Mouse (Mus musculus): ENCODE measurements around the gene Ank2.

Gene Ank2

GRCm38 (mm10) chr3:127498742-127499400, at the start of gene Ank2:
Gene Ank2 (minus strand): TSS chr3:127499350.
- DNase-seq: peak; percentile 70

GRCm38 (mm10) chr3:127547882-127548281, 48.7 kb upstream of the Ank2 start:
- peak; percentile 16 for DNase-seq

GRCm38 (mm10) chr3:127544610-127545121, 45.5 kb upstream of the Ank2 start:
- DNase-seq: no peak

DNA sequence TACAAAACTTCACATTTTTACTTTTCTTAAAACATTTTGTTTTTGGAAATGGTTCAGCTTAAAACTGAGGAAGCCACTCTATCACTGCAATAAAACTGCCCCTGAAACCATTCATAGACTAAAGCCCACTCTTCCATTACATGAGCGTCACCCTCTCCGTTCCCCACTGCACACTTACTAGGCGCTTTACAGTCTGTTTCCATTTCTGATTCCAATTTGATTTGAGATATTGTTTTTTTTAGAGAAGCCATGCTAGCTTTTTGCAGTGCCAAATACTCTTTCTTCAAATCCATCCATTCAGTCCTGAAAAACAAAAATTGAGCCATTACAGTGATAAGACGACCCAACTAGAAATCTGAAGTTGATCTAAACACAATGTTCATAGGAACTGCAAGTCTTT, 44.8 kb upstream of the Ank2 start:
- DNase-seq: no peak

- DNase-seq: no peak
Measured at GRCm38 (mm10) chr3:127539193-127539592, 40.0 kb upstream of the Ank2 start.

GRCm38 (mm10) chr3:127530293-127530692, 31.1 kb upstream of the Ank2 start:
- DNase-seq: no peak

DNA sequence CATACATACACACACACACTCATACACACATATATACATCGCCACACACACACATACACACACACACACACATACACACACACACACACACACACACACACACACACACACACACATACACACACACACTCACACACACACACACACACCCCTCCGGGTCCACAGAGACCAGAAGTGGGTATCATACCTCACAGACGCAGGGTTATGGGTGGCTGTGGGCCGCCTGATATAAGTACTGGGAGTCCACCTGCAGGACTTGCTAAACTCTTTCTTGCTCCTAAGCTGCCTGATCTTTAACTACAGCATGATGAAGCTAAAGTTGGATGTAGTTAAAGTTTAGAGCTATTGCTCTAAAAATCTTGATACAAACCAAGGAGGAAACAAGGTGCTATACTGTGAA, 30.7 kb upstream of the Ank2 start:
- DNase-seq: no peak

DNA sequence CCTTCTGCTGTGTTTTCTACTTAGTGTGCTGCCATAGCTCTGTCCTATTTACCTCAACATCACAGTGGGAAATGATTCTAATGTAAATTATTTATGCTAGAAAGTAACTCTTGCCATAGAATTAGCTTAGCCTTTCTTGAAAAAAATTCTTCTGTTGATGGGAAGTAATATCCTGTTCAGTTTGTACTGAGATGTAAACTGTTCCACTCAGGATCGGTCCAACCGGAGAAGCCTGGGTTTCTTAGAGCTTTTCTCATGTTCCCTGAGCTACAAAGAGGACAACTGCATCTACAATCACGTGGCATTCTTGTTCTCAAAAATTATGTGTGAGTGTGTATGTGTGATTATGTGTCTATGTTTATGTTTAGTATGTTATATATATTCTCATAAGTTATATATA, 30.1 kb upstream of the Ank2 start:
- no peak for DNase-seq

DNA sequence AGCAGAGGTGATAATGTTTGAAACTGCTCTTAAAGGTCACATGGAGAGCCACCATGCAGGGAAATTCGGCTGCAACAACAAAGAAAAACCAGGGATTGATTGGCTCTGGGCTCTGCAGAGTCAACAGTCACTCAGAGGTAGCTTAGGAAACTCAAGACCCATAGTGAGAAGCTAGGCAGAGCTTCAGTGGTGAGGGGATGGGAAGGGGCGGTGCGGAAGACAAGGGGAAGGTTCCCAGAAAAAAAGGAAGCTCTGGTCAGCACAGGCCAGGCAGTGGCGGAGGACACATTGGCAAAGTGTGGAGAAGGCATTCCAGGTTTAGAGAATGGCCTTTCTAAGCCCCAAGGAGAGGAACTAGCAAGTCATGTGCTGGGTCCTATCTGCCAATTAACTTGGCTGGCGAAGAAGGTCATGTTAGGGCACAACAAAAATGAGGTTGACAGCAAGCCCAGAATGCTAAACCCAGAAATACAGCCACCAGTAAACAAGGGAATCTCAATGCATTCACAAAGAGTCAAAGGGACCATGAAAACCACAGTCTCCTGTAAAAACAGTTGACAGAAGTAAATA, 28.4 kb upstream of the Ank2 start:
- no peak for DNase-seq

DNA sequence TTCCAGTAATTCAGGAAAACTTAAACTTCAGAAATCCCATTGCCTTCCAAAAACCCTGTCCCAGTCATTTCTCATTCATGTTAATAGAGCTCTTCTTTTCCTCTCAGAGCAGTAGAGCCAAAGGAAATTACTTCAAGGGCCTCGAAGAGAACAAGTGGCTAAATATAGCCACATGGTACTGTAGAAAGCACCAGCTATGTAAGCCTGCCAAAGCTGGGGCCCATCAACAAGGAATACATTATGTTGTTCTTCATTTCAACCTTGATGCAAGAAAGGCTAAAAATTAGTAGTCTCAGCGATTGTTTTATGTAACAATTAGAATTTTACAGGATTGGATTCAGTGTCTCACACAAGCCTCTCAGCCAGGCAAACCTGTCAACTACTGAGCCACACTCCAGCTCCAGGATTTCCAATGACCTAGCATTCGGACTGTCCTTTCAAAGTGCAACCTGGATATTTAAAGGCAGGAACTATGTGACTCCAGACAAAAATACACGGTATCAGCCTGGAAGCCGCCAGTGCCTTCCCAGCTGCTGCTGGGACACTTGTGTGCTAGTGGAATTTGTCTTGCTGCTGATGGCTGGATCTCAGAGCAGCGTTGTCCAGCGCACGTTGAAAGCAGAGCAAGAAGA, 26.2 kb upstream of the Ank2 start:
- DNase-seq: no peak

DNA sequence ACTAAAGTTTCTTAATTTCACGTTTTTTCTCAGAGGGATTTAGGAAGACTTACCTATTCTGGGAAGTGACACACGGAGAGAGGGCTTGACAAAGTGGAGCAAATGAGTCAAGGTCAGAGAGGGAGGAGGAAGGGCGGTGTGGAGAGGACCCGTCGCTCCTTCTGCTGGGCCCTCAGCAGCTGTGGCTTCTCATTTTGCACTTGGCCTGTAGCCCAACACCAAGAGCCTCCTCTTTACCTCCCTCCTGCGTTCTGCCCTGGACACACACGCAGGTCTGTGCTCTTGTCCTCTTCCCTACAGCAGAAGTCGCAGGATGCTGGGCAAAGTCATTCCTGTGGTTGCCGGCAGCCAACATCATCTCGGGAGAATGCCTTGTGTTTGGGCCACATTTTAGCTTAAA, 22.0 kb upstream of the Ank2 start:
- no peak for DNase-seq

- DNase-seq: no peak
Measured at GRCm38 (mm10) chr3:127520300-127520699, 21.1 kb upstream of the Ank2 start.

DNA sequence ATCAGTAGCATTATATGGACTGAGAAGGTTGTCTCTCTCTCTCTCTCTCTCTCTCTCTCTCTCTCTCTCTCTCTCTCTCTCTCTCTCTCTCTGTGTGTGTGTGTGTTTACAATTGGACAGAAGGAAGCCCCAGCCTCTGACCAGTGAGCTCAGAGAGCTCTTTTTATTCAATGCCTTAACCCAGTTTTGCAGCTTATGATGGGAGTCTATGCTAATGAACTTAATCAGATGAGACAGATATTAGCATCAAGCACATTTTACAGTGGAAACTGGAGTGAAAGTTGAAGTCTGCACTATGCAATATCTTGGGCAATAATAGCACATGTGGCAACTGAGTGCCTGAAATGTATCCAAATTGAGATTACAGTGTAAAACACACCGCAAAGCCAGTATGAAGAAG, 16.1 kb upstream of the Ank2 start:
- no peak for DNase-seq

GRCm38 (mm10) chr3:127513699-127514098, 14.5 kb upstream of the Ank2 start:
- no peak for DNase-seq

- no peak for DNase-seq
Measured at GRCm38 (mm10) chr3:127512794-127513335, 13.7 kb upstream of the Ank2 start.

DNA sequence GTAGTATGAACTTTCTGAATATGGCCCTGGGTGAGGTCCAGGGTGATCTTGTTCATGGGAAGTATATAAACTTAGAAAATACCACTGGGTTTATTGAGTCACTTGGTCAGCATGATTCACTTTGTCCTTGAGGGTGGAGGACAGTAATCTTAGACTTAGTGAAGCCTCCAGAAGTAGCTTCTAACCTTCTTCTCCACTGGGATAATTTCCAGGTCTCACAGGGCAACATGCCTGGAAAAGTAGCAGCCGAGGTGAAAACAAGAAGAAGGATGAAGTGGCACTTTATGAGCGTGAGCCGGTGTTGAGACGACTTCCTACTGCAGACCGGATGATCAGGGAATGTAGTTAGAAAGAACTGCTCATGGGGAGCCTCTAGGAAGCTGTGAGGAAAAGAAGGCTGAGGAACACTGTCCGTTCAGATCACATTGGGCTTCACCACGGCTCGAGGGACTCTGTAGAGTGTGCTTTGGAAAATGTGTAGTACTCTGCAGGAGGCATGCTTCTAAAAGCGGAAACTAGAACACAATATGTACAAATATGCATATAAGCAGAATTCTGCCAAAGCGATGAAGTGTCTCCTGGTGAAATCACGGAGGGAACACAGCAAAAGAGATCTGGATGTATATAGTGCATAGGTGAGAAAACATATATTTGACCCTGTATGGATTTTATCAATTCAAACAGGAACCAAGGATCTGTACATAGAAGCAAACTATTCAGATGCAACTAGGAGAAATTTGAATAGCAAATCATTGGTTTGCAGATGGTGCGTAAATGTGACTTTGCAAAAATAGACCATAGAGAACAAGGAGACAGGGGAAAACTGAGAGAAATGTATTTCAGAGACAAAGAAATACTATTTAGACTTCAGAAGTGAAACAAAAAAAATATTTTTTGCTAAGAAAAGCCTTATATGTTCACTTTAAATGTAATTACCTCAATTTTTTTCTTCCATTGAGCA, 12.9 kb upstream of the Ank2 start:
- no peak for DNase-seq

DNA sequence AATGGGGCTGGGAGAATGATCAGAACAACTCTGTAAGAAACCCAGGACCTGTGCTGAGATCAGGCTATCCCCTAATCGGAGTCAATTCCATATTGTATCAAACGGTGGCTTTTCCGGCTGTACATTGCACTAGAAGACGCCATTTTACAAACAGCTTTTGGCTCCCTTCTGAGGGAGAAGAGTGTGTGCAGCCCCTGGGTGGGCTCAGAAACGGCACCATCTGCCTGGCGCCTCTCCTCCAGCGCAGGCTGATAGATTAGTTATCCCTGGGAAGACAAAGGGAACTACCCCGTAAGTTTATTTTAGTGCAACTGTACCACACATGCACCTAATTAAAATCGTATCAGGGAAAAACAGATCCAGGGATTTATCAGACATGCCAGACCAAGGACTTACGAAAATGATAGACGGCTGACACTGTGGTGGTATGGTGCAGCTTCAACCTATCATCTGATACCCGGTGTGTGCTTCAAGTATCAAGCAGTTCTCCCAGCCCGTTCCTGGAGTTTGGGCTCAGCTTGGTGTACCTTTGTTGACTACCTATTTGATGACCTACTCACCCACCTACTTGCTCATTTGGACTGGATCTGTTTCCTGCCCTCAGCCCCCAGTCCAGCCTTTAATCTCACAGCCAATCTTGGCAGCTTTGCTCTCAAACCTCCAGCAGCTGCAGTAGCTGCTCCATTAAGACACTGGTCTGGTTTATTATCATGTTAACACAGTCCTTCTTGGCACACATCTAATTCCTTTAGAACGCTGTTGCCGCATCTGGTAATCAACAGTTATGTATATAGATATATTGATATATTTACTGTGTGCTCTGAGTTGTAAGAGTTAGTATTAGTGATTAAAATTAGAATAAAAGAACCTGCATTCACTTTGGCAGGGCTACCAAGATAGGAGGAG, 9.0 kb upstream of the Ank2 start:
- no peak for DNase-seq

DNA sequence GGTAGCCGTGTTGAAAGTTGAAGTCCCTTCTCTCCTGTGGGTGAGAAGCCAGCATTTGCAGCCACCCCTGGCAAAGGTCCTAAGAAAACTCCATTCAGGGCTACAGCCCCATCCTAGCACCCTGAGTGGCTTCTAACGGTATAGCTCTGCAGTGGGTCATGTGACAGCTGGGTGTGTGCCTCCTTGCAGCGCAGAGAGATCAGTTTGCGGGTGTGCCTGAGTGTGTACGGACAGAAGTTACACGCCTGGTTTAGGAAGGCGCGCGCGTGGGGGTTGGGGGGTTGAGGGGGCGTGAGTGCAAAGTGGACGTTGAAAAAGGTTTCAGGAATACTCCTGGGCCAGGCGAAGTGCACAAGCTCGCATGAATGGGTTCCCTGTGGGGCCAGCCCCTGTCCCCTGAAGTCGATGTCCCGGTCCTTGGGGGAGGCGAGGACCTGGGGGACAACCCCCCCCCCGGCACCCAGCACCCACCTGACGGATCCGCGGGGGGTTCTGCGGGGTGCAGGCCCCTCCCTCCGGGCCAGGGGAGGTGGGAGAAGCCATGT, 881 bp downstream of the Ank2 start:
- peak; percentile 36 for DNase-seq

GRCm38 (mm10) chr3:127492663-127493062, 6.5 kb downstream of the Ank2 start:
- DNase-seq: no peak

GRCm38 (mm10) chr3:127487302-127487701, 11.8 kb downstream of the Ank2 start:
- peak; percentile 46 for DNase-seq

- DNase-seq: peak; percentile 31
Measured at GRCm38 (mm10) chr3:127485174-127485573, 14.0 kb downstream of the Ank2 start.
